ENCODE assay signal across 16 mouse cellular contexts in genomic region chr1:180191112-180191511, GRCm38 (mm10).
"Had no signal": no experiment of that assay in that cellular context is flagged by ENCODE, and none has a peak within 500 bp of the region (broad histone marks: within the 10 kb centered on the region; RNA-seq: fewer than 3 reads in every experiment).

No protein-coding gene starts in this region.

- H3K27me3 ChIP-seq: neural tube, embryonic 12.5 days had no signal

- H3K36me3 ChIP-seq: limb, embryonic 13.5 days; midbrain, embryonic 10.5 days; neural tube, embryonic 12.5 days had no signal

- DNase-seq: kidney, adult 8-10 months; kidney, postnatal 4 days; left cerebral cortex, postnatal 4 days; lung, embryonic 14.5 days; lung, postnatal 10 days; lung, postnatal 4 days; midbrain, embryonic 14.5 days; retina, postnatal 1 day; right cerebral cortex, postnatal 14 days; thymus, postnatal 4 days had no signal

- H3K4me3 ChIP-seq: layer of hippocampus, adult 2 months; limb, embryonic 13.5 days; midbrain, embryonic 10.5 days; neural tube, embryonic 12.5 days had no signal

- H3K4me2 ChIP-seq: limb, embryonic 13.5 days; liver, embryonic 11.5 days; lung, embryonic 14.5 days; neural tube, embryonic 12.5 days had no signal

- H3K9ac ChIP-seq: limb, embryonic 13.5 days; lung, embryonic 14.5 days; neural tube, embryonic 12.5 days had no signal

- H3K9me3 ChIP-seq: limb, embryonic 13.5 days; midbrain, embryonic 10.5 days; neural tube, embryonic 12.5 days had no signal

- H3K27ac ChIP-seq: layer of hippocampus, adult 2 months; limb, embryonic 13.5 days; midbrain, embryonic 10.5 days; neural tube, embryonic 12.5 days; stomach, postnatal 0 days had no signal
